Mouse (Mus musculus) inflammation-experienced regulatory T-cells, adult 6 months (primary cell): ENCODE measurements around the gene Kcnq5. TPM values are rescaled to one million over a fixed set of nuclear protein-coding genes. Genes with fewer than 3 reads are reported as not detected.
"Not testable (repeated sequence)": the region's sequence is repeated elsewhere in the genome, so short reads cannot be mapped to it uniquely, and the experiment has no call there.

Experiments used
- ATAC-seq: one replicate; pipeline ENCODE4 v1.8.0; 2017
- polyA plus RNA-seq, 3 experiments: library from polyadenylated mRNA; unstranded; fragments of 100-300 nt; shearing (Covaris generic); gene quantifications; one replicate each; pipeline ENCODE4 v1.2.1; 2017

Kcnq5 gene
- polyA plus RNA-seq, 3 experiments from 2014 or later, result 1.9 to 7.1 (median 4.6) TPM

DNA sequence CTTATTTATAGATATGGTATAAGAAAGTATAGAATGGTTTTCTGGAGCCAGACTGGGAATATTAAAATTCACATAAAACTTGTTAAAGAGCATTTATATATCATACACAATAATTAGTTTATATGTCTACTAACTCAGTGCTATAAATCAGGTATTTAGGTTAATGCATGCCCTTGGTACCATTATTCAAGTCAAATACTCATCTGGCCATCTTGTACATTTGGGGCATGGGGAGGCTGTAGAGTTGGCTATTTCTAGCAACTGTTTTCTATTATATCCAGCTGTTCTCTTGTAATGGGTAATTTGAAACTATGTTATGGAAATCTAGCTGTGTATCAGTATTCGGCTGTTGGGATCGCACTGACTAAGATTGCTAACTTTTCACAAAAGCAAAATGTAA is 339.3 kb downstream of the Kcnq5 start:
- ATAC-seq, result no peak

DNA sequence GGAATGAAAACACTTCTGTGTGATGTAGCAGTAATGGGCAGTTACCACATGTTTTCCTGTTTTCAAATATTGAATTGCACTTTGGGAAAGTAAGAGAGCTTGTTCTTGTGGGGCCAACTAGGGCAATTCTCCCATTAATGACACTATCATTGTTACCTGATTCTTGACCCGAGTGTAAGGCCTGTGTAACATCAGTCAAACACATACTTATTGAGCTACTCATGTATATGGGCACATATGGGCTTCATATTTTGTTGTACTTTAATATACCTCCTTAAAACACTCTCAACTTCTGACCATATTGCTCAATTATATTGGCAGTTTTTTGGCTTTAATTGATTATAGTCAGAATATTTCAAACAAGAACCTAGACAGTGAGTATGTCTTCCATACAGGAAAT is 339.7 kb downstream of the Kcnq5 start:
- no peak for ATAC-seq

DNA sequence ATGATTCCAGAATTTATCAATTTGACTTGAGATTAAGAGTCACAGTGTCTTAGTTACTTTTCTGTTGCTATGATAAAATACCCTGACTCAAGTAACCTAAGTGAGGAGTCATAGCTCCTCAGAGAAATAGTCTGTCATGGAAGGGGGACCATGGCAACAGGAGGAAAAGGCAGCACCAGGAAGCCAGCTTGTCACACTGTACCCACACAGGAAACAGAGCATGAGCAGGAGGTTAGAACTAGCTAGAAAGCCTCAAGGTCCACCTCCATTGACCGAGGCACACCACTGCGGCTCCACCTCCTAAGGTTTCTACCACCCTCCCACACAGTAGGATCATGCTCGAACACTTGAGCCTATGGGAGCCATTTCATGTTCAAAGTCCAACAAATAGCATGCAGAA is 343.0 kb downstream of the Kcnq5 start:
- peak; percentile 87 for ATAC-seq

DNA sequence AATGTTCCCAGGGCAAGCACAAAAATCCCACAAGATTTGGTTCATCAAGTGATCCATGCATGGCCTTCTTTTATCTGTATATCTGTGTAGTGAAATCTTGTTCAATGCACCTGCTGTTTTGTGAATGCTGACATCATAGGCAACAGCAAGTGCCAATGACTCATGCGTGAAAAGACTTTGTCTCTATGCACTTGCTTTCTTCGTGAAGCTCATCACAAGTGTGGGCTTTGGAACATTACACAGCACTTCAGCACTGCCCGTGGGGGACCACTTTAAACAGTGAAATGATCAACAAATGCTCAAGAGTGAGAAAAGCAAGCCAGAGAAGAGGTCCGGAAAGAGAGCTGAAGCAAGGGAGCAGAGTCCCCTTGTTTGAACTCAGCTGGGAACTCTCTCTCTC is 345.1 kb downstream of the Kcnq5 start:
- ATAC-seq, result no peak

GRCm38 (mm10) chr1:21613933-21614332 is 347.8 kb downstream of the Kcnq5 start:
- ATAC-seq, result no peak

DNA sequence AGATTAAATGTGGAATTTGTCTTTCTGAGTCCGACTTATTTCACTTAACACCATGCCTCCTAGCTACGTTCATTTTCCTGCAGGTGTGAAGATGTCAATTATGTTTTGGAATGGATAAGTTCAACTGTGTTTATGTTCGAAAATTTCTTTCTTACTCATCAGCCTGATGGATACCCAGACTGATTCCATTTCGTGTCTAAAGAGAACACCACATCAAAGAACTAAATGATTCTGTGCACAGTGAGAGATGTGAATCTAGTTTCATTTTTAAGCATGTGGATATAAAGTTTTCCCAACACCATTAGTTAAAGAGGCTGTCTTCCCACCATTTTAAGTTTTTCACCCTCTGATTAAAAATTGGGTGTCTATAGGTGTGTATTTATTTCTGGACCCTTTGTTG is 357.7 kb downstream of the Kcnq5 start:
- peak; percentile 83 for ATAC-seq

DNA sequence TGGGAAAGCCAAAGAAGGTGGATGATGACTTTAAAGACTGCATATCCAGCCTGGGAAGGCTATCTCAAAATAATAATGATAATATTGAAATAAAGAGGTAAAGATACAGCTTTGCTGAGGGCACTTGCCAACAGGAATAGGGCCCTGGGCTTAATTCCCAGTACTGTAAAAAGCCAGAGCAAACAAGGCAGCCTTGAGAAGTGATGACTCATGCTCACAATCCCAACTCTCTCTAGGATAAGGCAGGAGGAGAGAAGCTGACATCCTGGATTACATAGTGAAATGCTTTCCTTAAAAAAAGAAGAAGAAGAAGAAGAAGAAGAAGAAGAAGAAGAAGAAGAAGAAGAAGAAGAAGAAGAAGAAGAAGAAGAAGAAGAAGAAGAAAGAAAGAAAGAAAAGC is 359.2 kb downstream of the Kcnq5 start:
- no peak for ATAC-seq

DNA sequence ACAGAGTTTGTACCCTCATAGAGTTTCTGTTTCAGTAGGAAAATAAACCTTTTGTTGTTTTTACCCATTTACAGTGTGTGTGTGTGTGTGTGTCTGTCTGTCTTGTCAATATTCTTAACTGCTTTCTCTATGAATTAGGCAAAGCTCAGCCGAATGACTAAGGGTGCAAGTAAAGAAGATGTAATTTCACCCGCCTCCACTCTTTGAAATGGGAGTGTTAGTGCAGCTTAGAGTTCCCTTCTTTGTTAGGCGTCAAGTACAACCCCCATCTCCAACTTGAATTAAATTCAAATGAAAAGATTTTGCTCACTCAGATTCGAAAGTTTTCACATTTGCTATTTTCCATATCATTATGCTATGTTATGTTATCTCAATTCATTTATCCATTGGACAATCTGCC is 361.1 kb downstream of the Kcnq5 start:
- no peak for ATAC-seq

DNA sequence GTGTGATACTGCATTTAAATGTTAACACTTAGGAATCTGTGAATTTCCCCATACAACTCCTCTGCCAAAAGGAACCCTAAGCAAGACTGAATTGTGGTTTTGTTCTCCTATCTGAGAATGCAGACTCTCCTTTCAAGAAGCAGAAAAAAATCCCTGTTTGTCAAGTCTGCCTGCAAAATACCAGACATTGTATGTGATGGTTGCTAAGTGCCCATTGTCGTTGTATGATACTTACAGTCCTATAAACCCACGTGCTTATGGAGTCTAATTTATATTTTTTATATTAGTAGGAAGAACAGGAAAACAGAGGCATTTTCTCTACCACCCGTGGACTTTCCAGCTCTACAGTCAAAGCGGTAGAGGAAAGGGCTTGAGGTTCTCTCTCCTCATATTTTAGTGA is 367.9 kb downstream of the Kcnq5 start:
- no peak for ATAC-seq

GRCm38 (mm10) chr1:21567397-21567796 is 394.3 kb downstream of the Kcnq5 start:
- ATAC-seq, result not testable (repeated sequence)

- no peak for ATAC-seq
These were observed 407.1 kb downstream of the Kcnq5 start for GRCm38 (mm10) chr1:21554630-21555029.

- ATAC-seq, result no peak
These were observed 409.0 kb downstream of the Kcnq5 start for GRCm38 (mm10) chr1:21552715-21553114.

- no peak for ATAC-seq
These were observed 417.8 kb downstream of the Kcnq5 start for GRCm38 (mm10) chr1:21543909-21544308.

DNA sequence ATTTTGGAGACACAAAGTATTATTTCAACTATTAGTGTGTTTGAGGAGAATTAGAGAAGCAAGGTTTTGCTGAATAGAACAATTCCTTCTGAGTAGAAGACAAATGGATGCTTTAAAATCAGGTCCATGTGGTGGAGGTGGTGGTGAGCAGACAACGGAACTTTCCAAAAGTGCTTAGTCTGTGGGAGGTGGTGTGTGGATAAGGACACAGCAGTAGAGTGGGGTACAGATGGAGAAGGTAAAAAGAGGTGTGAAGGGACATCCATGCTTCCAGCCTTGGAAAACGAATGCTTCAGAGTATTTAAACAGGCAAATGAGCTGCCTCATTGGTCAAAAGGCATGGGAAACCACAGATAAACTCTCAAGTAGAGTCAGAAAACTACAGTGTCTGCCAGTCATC is 422.3 kb downstream of the Kcnq5 start:
- ATAC-seq, result no peak

GRCm38 (mm10) chr1:21530823-21531222 is 430.9 kb downstream of the Kcnq5 start:
- ATAC-seq, result no peak

DNA sequence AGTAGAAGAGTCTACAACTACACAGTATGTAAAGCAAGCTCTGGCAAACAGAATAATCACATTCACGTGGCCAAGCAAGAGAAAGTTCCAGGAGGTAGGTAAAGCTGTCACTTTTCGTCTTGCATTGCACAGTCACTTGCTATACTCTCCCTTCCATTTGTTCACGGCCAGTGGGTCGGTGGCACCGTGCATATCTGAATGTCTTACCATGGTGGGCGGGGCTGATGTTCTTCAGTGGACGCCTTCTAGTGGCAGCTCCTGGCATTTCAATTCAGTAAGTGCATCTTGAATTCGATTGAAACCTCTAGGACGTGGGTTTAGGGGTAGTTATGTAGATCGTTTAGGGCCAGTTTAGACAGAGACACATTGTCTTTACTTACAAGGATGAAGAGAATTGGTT is 439.7 kb downstream of the Kcnq5 start:
- peak; percentile 47 for ATAC-seq

DNA sequence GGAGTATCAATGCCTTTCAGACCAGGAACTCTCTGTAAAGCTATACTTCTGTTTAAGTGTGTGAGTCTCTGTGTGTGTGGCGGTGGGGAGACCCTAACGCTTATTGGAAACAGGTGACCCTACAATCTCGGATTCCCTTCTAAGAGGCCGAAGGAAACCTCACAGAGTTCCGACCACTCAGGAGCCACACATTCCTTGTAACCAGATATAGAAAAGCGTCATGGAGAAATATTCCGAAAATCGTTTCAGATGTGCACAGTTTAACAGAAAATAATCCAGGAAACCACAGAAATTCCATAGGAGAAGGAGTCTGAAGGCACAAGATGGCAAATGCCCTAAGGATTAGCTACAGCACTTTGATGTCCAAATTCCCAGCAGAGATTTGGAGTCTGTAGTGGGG is 440.3 kb downstream of the Kcnq5 start:
- ATAC-seq, result no peak

GRCm38 (mm10) chr1:21520116-21520645 is 441.6 kb downstream of the Kcnq5 start:
- ATAC-seq, result peak; percentile 84

DNA sequence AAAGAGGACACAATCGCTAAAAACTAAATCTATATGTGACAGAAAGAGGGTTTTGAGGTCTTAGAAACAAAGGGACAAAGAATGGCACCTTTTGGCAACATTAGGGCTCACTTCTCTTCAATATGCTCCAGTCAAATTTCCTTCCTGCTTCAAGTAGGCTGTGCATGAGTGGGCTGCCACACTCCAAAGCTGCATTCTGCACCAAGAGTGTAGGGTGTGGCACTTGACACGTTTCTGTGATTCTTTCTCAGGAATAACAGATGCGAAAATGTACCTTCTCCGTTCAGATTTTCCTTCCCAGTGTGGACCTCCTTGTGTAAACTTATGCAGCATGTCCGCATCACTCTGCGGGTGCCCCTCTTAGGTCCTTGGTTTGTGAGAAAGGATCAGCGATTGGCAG is 455.1 kb downstream of the Kcnq5 start:
- no peak for ATAC-seq

DNA sequence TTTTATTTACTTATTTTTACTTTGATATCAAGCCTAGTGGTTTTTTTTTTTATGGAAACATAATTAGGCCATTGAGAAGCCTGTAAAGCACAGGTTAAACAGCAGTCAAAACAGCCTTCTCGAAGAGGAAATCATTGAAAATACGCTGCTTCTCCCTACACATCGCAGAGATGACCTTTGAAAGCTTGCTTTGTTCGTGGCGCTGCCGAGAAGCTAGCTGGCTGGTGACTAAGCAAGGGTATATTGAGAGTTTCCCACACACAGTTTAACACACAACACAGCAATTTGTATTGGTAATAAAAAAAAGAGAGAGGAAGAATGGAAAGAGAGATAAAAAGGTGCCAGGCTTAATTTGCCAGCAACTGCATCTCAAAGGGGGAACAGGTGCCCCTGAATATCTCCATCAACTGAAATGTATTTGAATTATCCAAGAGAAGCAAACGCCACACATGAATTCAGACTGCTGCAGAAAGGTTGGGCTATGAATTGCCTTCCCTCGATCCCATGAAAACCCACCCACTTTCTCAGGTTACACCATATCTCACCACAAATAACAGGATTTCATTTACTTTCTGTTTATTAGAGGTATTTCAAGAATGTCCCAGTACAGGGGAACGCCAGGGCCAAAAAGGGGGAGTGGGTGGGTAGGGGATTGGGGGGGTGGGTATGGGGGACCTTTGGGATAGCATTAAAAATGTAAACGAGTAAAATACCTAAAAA is 461.8 kb downstream of the Kcnq5 start:
- peak; percentile 48 for ATAC-seq

DNA sequence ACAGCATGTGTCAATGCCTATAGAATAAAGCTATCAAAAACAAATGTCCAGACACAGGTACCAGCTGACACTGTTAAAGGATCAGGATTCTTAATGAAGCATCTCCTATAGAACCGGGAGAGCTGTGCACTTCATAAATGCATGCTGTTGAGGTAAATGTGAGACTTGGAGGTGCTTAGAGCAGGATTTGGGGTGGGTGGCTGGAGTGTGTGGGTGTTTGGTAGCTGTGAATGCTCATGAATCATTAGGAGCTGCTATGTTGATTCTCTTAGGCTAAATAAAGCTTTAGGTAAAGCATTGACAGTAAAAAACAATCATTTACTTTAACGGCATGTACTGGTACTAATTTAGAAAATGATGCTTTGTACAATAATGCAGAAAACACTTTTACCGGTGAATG is 465.4 kb downstream of the Kcnq5 start:
- ATAC-seq, result no peak

- ATAC-seq, result no peak
These were observed 473.1 kb downstream of the Kcnq5 start for GRCm38 (mm10) chr1:21488645-21489044.

- ATAC-seq, result no peak
These were observed 475.5 kb downstream of the Kcnq5 start for GRCm38 (mm10) chr1:21486266-21486665.

GRCm38 (mm10) chr1:21469311-21469710 is 492.4 kb downstream of the Kcnq5 start:
- ATAC-seq, result no peak

- ATAC-seq, result no peak
These were observed 495.3 kb downstream of the Kcnq5 start for GRCm38 (mm10) chr1:21466431-21466830.
